Mouse (Mus musculus) liver, postnatal 0 days (tissue): ENCODE results near the gene Lrrc31.

ENCODE experiments used
- CTCF ChIP-seq: sonication (generic); IDR thresholded peaks from 2 replicates; pipeline ENCODE4 v1.5.1; 2016; ENCODE audit warnings: antibody characterized with exemption, low read depth
- EP300 ChIP-seq: IDR thresholded peaks from 2 replicates; pipeline ENCODE4 v1.6.1; 2016; ENCODE audit warnings: antibody characterized with exemption, low read depth, mild to moderate bottlenecking

- TF ChIP-seq EP300 (no peak), CTCF (no peak)
These were observed 16.5 kb downstream of the Lrrc31 start for GRCm38 (mm10) chr3:30683190-30683589.
